In the genomic region with DNA sequence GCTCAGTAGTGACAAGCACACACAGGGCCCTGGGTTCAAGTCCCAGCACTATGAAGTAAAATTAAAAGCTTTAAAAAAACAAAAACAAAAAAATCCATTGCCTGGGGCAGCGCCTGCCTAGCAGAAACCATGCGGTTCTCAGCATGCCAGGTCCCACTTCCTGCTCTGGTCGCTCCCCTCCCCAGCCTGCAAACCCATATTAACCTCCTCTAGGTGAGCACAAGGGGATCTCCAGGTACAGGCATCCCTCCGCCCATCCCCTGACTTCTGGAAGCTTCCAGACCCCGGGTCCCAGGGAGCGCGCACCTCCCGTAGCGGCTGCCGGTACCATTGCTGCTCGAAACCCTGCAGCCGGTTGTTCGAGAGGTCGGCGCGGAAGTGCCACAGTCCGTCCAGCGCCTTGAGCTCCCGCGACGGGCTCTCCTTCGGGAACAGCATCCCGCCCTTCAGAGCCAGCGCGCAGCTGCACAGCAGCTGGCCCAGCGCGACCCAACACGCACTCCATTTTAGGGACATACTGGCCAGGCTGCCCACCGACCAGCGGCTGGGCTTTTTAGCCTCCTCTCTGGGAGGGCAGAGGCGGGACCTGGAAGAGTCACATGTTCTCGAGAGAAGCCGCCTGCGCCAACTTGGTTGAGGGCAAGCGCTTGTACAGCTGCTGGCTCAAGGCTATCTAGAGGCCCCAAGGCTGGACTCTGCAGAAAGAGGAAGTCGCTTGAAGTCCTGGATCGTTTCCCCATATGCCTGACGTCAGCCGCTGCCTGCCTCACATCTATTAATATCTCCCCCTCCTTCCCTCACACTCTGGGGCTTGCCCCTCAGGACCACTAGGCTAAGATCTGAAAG, we compare ENCODE assay signal across 8 mouse cellular contexts. TPM values are rescaled to one million over a fixed set of nuclear protein-coding genes. Genes with fewer than 3 reads are reported as not detected.
A peak's percentile ranks its signal among the peaks of the same experiment; 100 is the strongest.
DNase-seq lines count a peak whose midpoint lies in the region; ATAC-seq lines count a peak whose summit lies in the region.

Gene Gusb (minus strand): TSS at position 749 of the 846 bp plus-strand sequence.

- intact Hi-C loops in left cerebral cortex, postnatal 25 days (cut with DNase I) = loop anchor here (5.0 kb wide), 1 partner anchor 35 kb away; no protein-coding TSS in a partner anchor

- peak within 1 kb of the TSS; percentile 79 for H3K9ac ChIP-seq in intestine, embryonic 16.5 days (ENCODE audit: low read depth, low read length)

- peak within 1 kb of the TSS; percentile 68 for H3K4me3 ChIP-seq in intestine, embryonic 16.5 days (ENCODE audit: low read length)

- peak; percentile 93 for DNase-seq in adrenal gland, adult 2 months
- DNase-seq in embryo, embryonic 9.5 days (ENCODE audit: extremely low spot score) = peak; percentile 86
- peak; percentile 66 to 84 for DNase-seq in gastrocnemius, postnatal 4 days (ENCODE audit: low spot score in 2 of 2)
- DNase-seq in left cerebral cortex, postnatal 25 days (ENCODE audit: low spot score in 2 of 2) = peak; percentile 69 to 76
- DNase-seq in mesoderm, embryonic 11.5 days (ENCODE audit: low read depth, low spot score) = peak; percentile 83
- peak; percentile 75 for DNase-seq in right cerebral cortex, postnatal 25 days
- DNase-seq in urinary bladder, postnatal 36 days (ENCODE audit: low spot score in 2 of 2) = peak; percentile 76 to 86

- WGBS in intestine, embryonic 16.5 days = under 1% methylated on average over 39 of the region's 39 CpGs

- peaks cover 8% of the 10 kb centered on the region for H3K4me1 ChIP-seq in intestine, embryonic 16.5 days (ENCODE audit: control insufficient read depth, insufficient read depth, low read length)

- H3K9me3 ChIP-seq in intestine, embryonic 16.5 days (ENCODE audit: control insufficient read depth, low read length) = no peaks in the 10 kb centered on the region; the same call in 1 of the 2 replicates

- H3K36me3 ChIP-seq in intestine, embryonic 16.5 days (ENCODE audit: control insufficient read depth, insufficient read depth, low read length) = no peaks in the 10 kb centered on the region; the same call in 1 of the 2 replicates

- H3K4me2 ChIP-seq in intestine, embryonic 16.5 days (ENCODE audit: low read depth, low read length) = peak within 1 kb of the TSS; percentile 68

- H3K27ac ChIP-seq in intestine, embryonic 16.5 days (ENCODE audit: low read length) = peak within 1 kb of the TSS; percentile 88

- no peaks in the 10 kb centered on the region for H3K27me3 ChIP-seq in intestine, embryonic 16.5 days (replicated peaks; ENCODE audit: control insufficient read depth, insufficient read depth, low read length)

- peak; percentile 91 for ATAC-seq in intestine, embryonic 16.5 days

RNA-seq across cellular contexts. Expression of gene Gusb, which starts in this region (rescaled TPM):
- total RNA-seq in adrenal gland, adult 2 months (2021) = 10 to 100 TPM; 42.6 to 57.1 TPM
- 35.4 and 41.9 TPM in 2 replicates for polyA plus RNA-seq in adrenal gland, adult 2 months (2012; rRNA removed)
- 10 to 100 TPM; 25.1 to 28.6 TPM for total RNA-seq in gastrocnemius, postnatal 4 days (2021)
- polyA plus RNA-seq in intestine, embryonic 16.5 days (2015; fragmentation: Nextera tagmentation; extraction: Ambion mirVana) = 110 and 131 TPM in 2 replicates
- 10 to 100 TPM; 11.4 to 11.5 TPM for total RNA-seq in left cerebral cortex, postnatal 25 days (2021)

Comparison
In these comparisons a context has a peak if more than half of its experiments do, and no peak if none do; other contexts are left out.
1. Peak in every context shown above with its lines: DNase-seq, ATAC-seq, H3K4me3 ChIP-seq and H3K27ac ChIP-seq.